Mouse (Mus musculus): ENCODE measurements around the gene Ces4a. TPM values are rescaled to one million over a fixed set of nuclear protein-coding genes. Genes with fewer than 3 reads are reported as not detected.

The Ces4a gene
- polyA plus RNA-seq, 1 experiment from 2014 or later = not detected

- WGBS = 63% methylated on average over 1 of the region's 1 CpGs
- H3K9me3 ChIP-seq (ENCODE audit: control insufficient read depth, low read length) = no peaks in the 10 kb centered on the region
- H3K27ac ChIP-seq (ENCODE audit: low read length) = no peak overlapping the region
- no peaks in the 10 kb centered on the region for H3K4me1 ChIP-seq (ENCODE audit: control insufficient read depth, insufficient read depth, low read length)
- 0 out of 2 replicates have a peak, but pooled peaks cover 1% of the 10 kb centered on the region for H3K36me3 ChIP-seq (ENCODE audit: control insufficient read depth, insufficient read depth, low read length)
- H3K4me3 ChIP-seq (ENCODE audit: low read length) = no peak overlapping the region
- ATAC-seq = no peak
- no peaks in the 10 kb centered on the region for H3K27me3 ChIP-seq (replicated peaks; ENCODE audit: control insufficient read depth, insufficient read depth, low read length)
- H3K4me2 ChIP-seq (ENCODE audit: low read depth, low read length) = no peak overlapping the region
- no peak overlapping the region for H3K9ac ChIP-seq (ENCODE audit: low read depth, low read length)
Measured at GRCm38 (mm10) chr8:105182201-105182600, 50.6 kb downstream of the Ces4a start.

GRCm38 (mm10) chr8:105186467-105187005 lies 54.9 kb downstream of the Ces4a start:
- H3K36me3 ChIP-seq (ENCODE audit: control insufficient read depth, insufficient read depth, low read length) = no peaks in the 10 kb centered on the region
- no peak overlapping the region for H3K4me2 ChIP-seq (ENCODE audit: low read depth, low read length)
- no peaks in the 10 kb centered on the region for H3K27me3 ChIP-seq (replicated peaks; ENCODE audit: control insufficient read depth, insufficient read depth, low read length)
- no peak overlapping the region for H3K27ac ChIP-seq (ENCODE audit: low read length)
- no peaks in the 10 kb centered on the region for H3K4me1 ChIP-seq (ENCODE audit: control insufficient read depth, insufficient read depth, low read length)
- no peak overlapping the region for H3K9ac ChIP-seq (ENCODE audit: low read depth, low read length)
- ATAC-seq = no peak
- WGBS = 58% methylated on average over 1 of the region's 1 CpGs
- no peak overlapping the region for H3K4me3 ChIP-seq (ENCODE audit: low read length)
- no peaks in the 10 kb centered on the region for H3K9me3 ChIP-seq (ENCODE audit: control insufficient read depth, low read length)

GRCm38 (mm10) chr8:105192182-105192581 lies 60.6 kb downstream of the Ces4a start:
- Histone ChIP-seq H3K9ac (ENCODE audit: low read depth, low read length) (no peak overlapping the region), H3K27me3 (replicated peaks; ENCODE audit: control insufficient read depth, insufficient read depth, low read length) (no peaks in the 10 kb centered on the region), H3K36me3 (ENCODE audit: control insufficient read depth, insufficient read depth, low read length) (peaks cover 8% of the 10 kb centered on the region; the same call in 1 of the 2 replicates), H3K9me3 (ENCODE audit: control insufficient read depth, low read length) (no peaks in the 10 kb centered on the region), H3K4me1 (ENCODE audit: control insufficient read depth, insufficient read depth, low read length) (no peaks in the 10 kb centered on the region), H3K27ac (ENCODE audit: low read length) (no peak overlapping the region), H3K4me3 (ENCODE audit: low read length) (no peak overlapping the region), H3K4me2 (ENCODE audit: low read depth, low read length) (no peak overlapping the region)
- no peak for ATAC-seq
- 94% methylated on average over 5 of the region's 5 CpGs for WGBS

Other genes with a start within 250 kb of the Ces4a start
- gene Ces2e, start 205.5 kb upstream of the Ces4a start, polyA plus RNA-seq (2015; fragmentation: Nextera tagmentation; extraction: Ambion mirVana) = 63.9 and 95.6 TPM in 2 replicates
- not detected in 2 replicates for gene Ces2f, start 184.4 kb upstream of the Ces4a start, polyA plus RNA-seq (2015; fragmentation: Nextera tagmentation; extraction: Ambion mirVana)
- 0.80 and 0.97 TPM in 2 replicates for gene Ces2g, start 170.1 kb upstream of the Ces4a start, polyA plus RNA-seq (2015; fragmentation: Nextera tagmentation; extraction: Ambion mirVana)
- gene Ces2h, start 130.9 kb upstream of the Ces4a start, polyA plus RNA-seq (2015; fragmentation: Nextera tagmentation; extraction: Ambion mirVana) = 0.05 TPM in 1 of 2 replicates, not detected in the other
- not detected in 2 replicates for gene Ces3a, start 83.2 kb upstream of the Ces4a start, polyA plus RNA-seq (2015; fragmentation: Nextera tagmentation; extraction: Ambion mirVana)
- not detected in 2 replicates for gene Ces3b, start 48.0 kb upstream of the Ces4a start, polyA plus RNA-seq (2015; fragmentation: Nextera tagmentation; extraction: Ambion mirVana)
- gene Cbfb, start 38.9 kb downstream of the Ces4a start, polyA plus RNA-seq (2015; fragmentation: Nextera tagmentation; extraction: Ambion mirVana) = 27.4 and 28.2 TPM in 2 replicates
- gene D230025D16Rik, start 93.3 kb downstream of the Ces4a start, polyA plus RNA-seq (2015; fragmentation: Nextera tagmentation; extraction: Ambion mirVana) = 20.6 and 21.7 TPM in 2 replicates
- gene B3gnt9, start 123.4 kb downstream of the Ces4a start, polyA plus RNA-seq (2015; fragmentation: Nextera tagmentation; extraction: Ambion mirVana) = 16.2 and 17.5 TPM in 2 replicates
- 44.9 and 46.0 TPM in 2 replicates for gene Tradd, start 132.8 kb downstream of the Ces4a start, polyA plus RNA-seq (2015; fragmentation: Nextera tagmentation; extraction: Ambion mirVana)
- 6.0 and 6.8 TPM in 2 replicates for gene Fbxl8, start 132.8 kb downstream of the Ces4a start, polyA plus RNA-seq (2015; fragmentation: Nextera tagmentation; extraction: Ambion mirVana)
- gene Hsf4, start 138.0 kb downstream of the Ces4a start, polyA plus RNA-seq (2015; fragmentation: Nextera tagmentation; extraction: Ambion mirVana) = 0.17 and 0.18 TPM in 2 replicates
- 1.3 and 1.4 TPM in 2 replicates for gene Nol3, start 144.3 kb downstream of the Ces4a start, polyA plus RNA-seq (2015; fragmentation: Nextera tagmentation; extraction: Ambion mirVana)
- 6.7 and 7.2 TPM in 2 replicates for gene 4931428F04Rik, start 158.1 kb downstream of the Ces4a start, polyA plus RNA-seq (2015; fragmentation: Nextera tagmentation; extraction: Ambion mirVana)
- gene Exoc3l, start 164.3 kb downstream of the Ces4a start, polyA plus RNA-seq (2015; fragmentation: Nextera tagmentation; extraction: Ambion mirVana) = 6.6 and 7.4 TPM in 2 replicates
- 86.7 and 89.2 TPM in 2 replicates for gene E2f4, start 165.9 kb downstream of the Ces4a start, polyA plus RNA-seq (2015; fragmentation: Nextera tagmentation; extraction: Ambion mirVana)
- gene Elmo3, start 173.8 kb downstream of the Ces4a start, polyA plus RNA-seq (2015; fragmentation: Nextera tagmentation; extraction: Ambion mirVana) = 28.0 and 30.3 TPM in 2 replicates
- gene Lrrc29, start 194.5 kb downstream of the Ces4a start, polyA plus RNA-seq (2015; fragmentation: Nextera tagmentation; extraction: Ambion mirVana) = 1.5 and 1.8 TPM in 2 replicates
- gene Tmem208, start 194.6 kb downstream of the Ces4a start, polyA plus RNA-seq (2015; fragmentation: Nextera tagmentation; extraction: Ambion mirVana) = 141 and 142 TPM in 2 replicates
- 1.4 and 1.8 TPM in 2 replicates for gene Fhod1, start 216.2 kb downstream of the Ces4a start, polyA plus RNA-seq (2015; fragmentation: Nextera tagmentation; extraction: Ambion mirVana)
- 0.93 and 1.1 TPM in 2 replicates for gene Slc9a5, start 217.0 kb downstream of the Ces4a start, polyA plus RNA-seq (2015; fragmentation: Nextera tagmentation; extraction: Ambion mirVana)
- 0.06 and 0.15 TPM in 2 replicates for gene Plekhg4, start 241.5 kb downstream of the Ces4a start, polyA plus RNA-seq (2015; fragmentation: Nextera tagmentation; extraction: Ambion mirVana)

All from intestine, embryonic 16.5 days (tissue).